Mouse (Mus musculus) limb, embryonic 13.5 days (tissue): ENCODE data around the gene Abracl. TPM values are rescaled to one million over a fixed set of nuclear protein-coding genes. Genes with fewer than 3 reads are reported as not detected.

Experiments used
- ATAC-seq: fragments of 200-750 bp; cut with Nextera tagmentation; 2 replicates; pipeline ENCODE4 v1.8.0; 2017; ENCODE audit warnings: low read depth, moderate number of reproducible peaks, moderate TSS enrichment; ENCODE audit not compliant: low FRiP score
- H3K27ac ChIP-seq: fragments of 300-500 bp; sonication (generic); 2 replicates; pipeline ENCODE4 v1.5.1; 2015; ENCODE audit warnings: inconsistent platforms, mild to moderate bottlenecking, moderate library complexity
- H3K27me3 ChIP-seq: fragments of 300-500 bp; sonication (generic); 2 replicates; pipeline ENCODE4 v1.6.1; 2015; ENCODE audit warnings: mild to moderate bottlenecking, inconsistent platforms
- H3K36me3 ChIP-seq: fragments of 300-500 bp; sonication (generic); 2 replicates; pipeline ENCODE4 v1.6.1; 2015; ENCODE audit warnings: inconsistent platforms, mild to moderate bottlenecking, moderate library complexity
- H3K4me1 ChIP-seq: fragments of 300-500 bp; sonication (generic); 2 replicates; pipeline ENCODE4 v1.6.1; 2015; ENCODE audit warnings: inconsistent platforms
- H3K4me2 ChIP-seq: fragments of 300-500 bp; sonication (generic); replicated peaks from 2 replicates; pipeline ENCODE4 v1.6.1; 2015; ENCODE audit warnings: inconsistent platforms, mild to moderate bottlenecking, moderate library complexity
- H3K4me3 ChIP-seq: fragments of 300-500 bp; sonication (generic); 2 replicates; pipeline ENCODE4 v1.5.1; 2015; ENCODE audit warnings: moderate library complexity, mild to moderate bottlenecking, inconsistent platforms
- H3K9ac ChIP-seq: fragments of 300-500 bp; sonication (generic); 2 replicates; pipeline ENCODE4 v1.6.1; 2015; ENCODE audit warnings: mild to moderate bottlenecking, inconsistent platforms
- H3K9me3 ChIP-seq: fragments of 300-500 bp; sonication (generic); 2 replicates; pipeline ENCODE4 v1.6.1; 2016; ENCODE audit warnings: inconsistent platforms
- WGBS: fragments of 180-500 bp; shearing (Covaris S2); methylation state at CpG from one replicate; pipeline ENCODE4 v1.1.7; 2015; 5-methylcytosine and 5-hydroxymethylcytosine counted together
- polyA plus RNA-seq: library from polyadenylated mRNA; unstranded; fragments of >200 nt; fragmentation: Nextera tagmentation; extraction: Ambion mirVana; gene quantifications from 2 replicates; pipeline ENCODE4 v1.2.1, GENCODE M21; 2015

Gene Abracl
- polyA plus RNA-seq, 1 experiment from 2014 or later, result 151 TPM

DNA sequence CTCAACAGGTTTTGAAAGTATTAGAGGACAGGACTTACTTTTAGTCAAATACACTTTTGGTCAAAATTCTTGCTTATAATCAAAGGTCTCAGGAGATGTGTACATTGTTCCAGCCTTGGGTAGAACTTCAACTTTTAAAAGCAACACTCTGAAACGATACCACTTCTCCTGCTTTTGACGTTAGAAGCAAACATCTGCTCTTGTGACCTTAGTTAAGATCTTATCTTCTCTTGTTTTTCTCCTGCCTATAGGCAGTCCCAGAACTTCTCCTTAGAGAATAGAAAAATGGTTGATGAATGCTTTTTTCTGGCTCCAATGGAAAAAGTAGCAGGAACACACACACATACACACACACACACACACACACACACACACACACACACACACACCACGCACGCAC lies 57.0 kb downstream of the Abracl start:
- Histone ChIP-seq H3K4me3 (no peak overlapping the region), H3K4me2 (no peak overlapping the region), H3K9ac (no peak overlapping the region), H3K9me3 (no peaks in the 10 kb centered on the region), H3K4me1 (no peaks in the 10 kb centered on the region), H3K27ac (no peak overlapping the region), H3K36me3 (no peaks in the 10 kb centered on the region), H3K27me3 (no peaks in the 10 kb centered on the region)
- WGBS, result 76% methylated on average over 4 of the region's 4 CpGs
- no peak for ATAC-seq

Other genes with a start within 250 kb of the Abracl start
- gene Txlnb, start 227.1 kb downstream of the Abracl start, polyA plus RNA-seq, result 3.8 and 4.5 TPM in 2 replicates
- gene Heca, start 75.2 kb downstream of the Abracl start, polyA plus RNA-seq, result 5.6 and 6.3 TPM in 2 replicates
- gene Reps1, start 32.6 kb upstream of the Abracl start, polyA plus RNA-seq, result 18.8 and 22.2 TPM in 2 replicates
- gene Ect2l, start 187.6 kb upstream of the Abracl start, polyA plus RNA-seq, result 1.5 and 1.7 TPM in 2 replicates
- gene Ccdc28a, start 211.7 kb upstream of the Abracl start, polyA plus RNA-seq, result 9.3 and 9.9 TPM in 2 replicates